Mouse (Mus musculus) MEL (cell line): ENCODE measurements around the gene Rcor2. TPM values are rescaled to one million over a fixed set of nuclear protein-coding genes. Genes with fewer than 3 reads are reported as not detected.

Experiments
- DNase-seq: peaks from one replicate; pipeline ENCODE4 v3.0.0; 2011; ENCODE audit warnings: low read depth, low spot score
- H3K27ac ChIP-seq: 2 replicates; pipeline ENCODE4 v1.5.1; 2012; ENCODE audit warnings: low read depth, mild to moderate bottlenecking, control low read depth, low read length, moderate library complexity; ENCODE audit not compliant: control insufficient read depth
- H3K27me3 ChIP-seq, 2 experiments: fragments of 150-350 bp in 1 of 2; sonication (generic) in 1 of 2; 2 replicates each; pipeline ENCODE4 v1.6.1; 2012; ENCODE audit warnings: low read length in 2 of 2, mild to moderate bottlenecking in 2 of 2, improper control_type of control experiment in 1 of 2, moderate library complexity in 1 of 2; ENCODE audit not compliant: insufficient read depth in 2 of 2, control insufficient read depth in 1 of 2
- H3K36me3 ChIP-seq, 2 experiments: 2 replicates each; pipeline ENCODE4 v1.6.1; 2012 to 2014; ENCODE audit warnings: low read length in 2 of 2, improper control_type of control experiment in 1 of 2, inconsistent platforms in 1 of 2, mild to moderate bottlenecking in 1 of 2; ENCODE audit not compliant: insufficient read depth in 2 of 2, control insufficient read depth in 1 of 2
- H3K4me1 ChIP-seq, 2 experiments: fragments of 150-350 bp in 1 of 2; sonication (generic) in 1 of 2; 2 replicates each; pipeline ENCODE4 v1.6.1; 2012; ENCODE audit warnings: low read length in 2 of 2, improper control_type of control experiment in 1 of 2, mild to moderate bottlenecking in 1 of 2; ENCODE audit not compliant: insufficient read depth in 2 of 2, control insufficient read depth in 1 of 2
- H3K4me3 ChIP-seq, 2 experiments: fragments of 150-350 bp in 1 of 2; sonication (generic) in 1 of 2; 2 replicates each; pipeline ENCODE4 v1.5.1; 2012; ENCODE audit warnings: low read depth in 2 of 2, low read length in 2 of 2, mild to moderate bottlenecking in 2 of 2, moderate library complexity in 2 of 2, control low read depth in 1 of 2, improper control_type of control experiment in 1 of 2; ENCODE audit not compliant: control insufficient read depth in 1 of 2, insufficient read depth in 1 of 2
- H3K79me2 ChIP-seq: 2 replicates; pipeline ENCODE4 v1.6.1; 2012; ENCODE audit warnings: mild to moderate bottlenecking, low read length, moderate library complexity; ENCODE audit not compliant: control insufficient read depth, poor library complexity, insufficient read depth
- H3K9ac ChIP-seq: 2 replicates; pipeline ENCODE4 v1.6.1; 2012; ENCODE audit warnings: low read depth, mild to moderate bottlenecking, control low read depth, low read length, moderate library complexity; ENCODE audit not compliant: control insufficient read depth, poor library complexity, severe bottlenecking
- H3K9me3 ChIP-seq: fragments of 150-350 bp; sonication (generic); replicated peaks from 2 replicates; pipeline ENCODE4 v1.6.1; 2012; ENCODE audit warnings: mild to moderate bottlenecking, low read length, improper control_type of control experiment, moderate library complexity; ENCODE audit not compliant: insufficient read depth
- BHLHE40 ChIP-seq: IDR thresholded peaks from 2 replicates; pipeline ENCODE4 v1.6.1; 2012; ENCODE audit warnings: low read depth, mild to moderate bottlenecking, inconsistent platforms, low read length, improper control_type of control experiment, borderline replicate concordance
- CHD1 ChIP-seq: IDR thresholded peaks from 2 replicates; pipeline ENCODE4 v1.6.1; 2012; ENCODE audit warnings: low read depth, mild to moderate bottlenecking, inconsistent platforms, low read length, improper control_type of control experiment
- CHD2 ChIP-seq: IDR thresholded peaks from 2 replicates; pipeline ENCODE4 v1.6.1; 2011; ENCODE audit warnings: low read length, improper control_type of control experiment
- CTCF ChIP-seq, 3 experiments: IDR thresholded peaks in 2 of 3; conservative IDR thresholded peaks in 1 of 3; 2 replicates each; pipeline ENCODE4 v1.5.1; 2011 to 2012; ENCODE audit warnings: low read length in 3 of 3, low read depth in 2 of 3, mild to moderate bottlenecking in 2 of 3, improper control_type of control experiment in 1 of 3, inconsistent platforms in 1 of 3, mixed read lengths in 1 of 3, moderate library complexity in 1 of 3; ENCODE audit not compliant: control insufficient read depth in 1 of 3, insufficient read depth in 1 of 3, poor library complexity in 1 of 3, severe bottlenecking in 1 of 3
- E2F4 ChIP-seq: IDR thresholded peaks from 2 replicates; pipeline ENCODE4 v1.6.1; 2011; ENCODE audit warnings: low read depth, low read length, improper control_type of control experiment, borderline replicate concordance
- ELF1 ChIP-seq: IDR thresholded peaks from 2 replicates; pipeline ENCODE4 v1.6.1; 2014; ENCODE audit warnings: low read depth, mild to moderate bottlenecking, inconsistent platforms, low read length, improper control_type of control experiment, moderate library complexity
- EP300 ChIP-seq, 2 experiments: IDR thresholded peaks; 2 replicates each; pipeline ENCODE4 v1.6.1; 2011; ENCODE audit warnings: improper control_type of control experiment in 2 of 2, low read length in 2 of 2, low read depth in 1 of 2, mild to moderate bottlenecking in 1 of 2
- ETS1 ChIP-seq: IDR thresholded peaks from 2 replicates; pipeline ENCODE4 v1.6.1; 2012; ENCODE audit warnings: low read depth, mild to moderate bottlenecking, inconsistent platforms, low read length, improper control_type of control experiment, moderate library complexity
- GABPA ChIP-seq: IDR thresholded peaks from 2 replicates; pipeline ENCODE4 v1.6.1; 2012; ENCODE audit warnings: low read depth, mild to moderate bottlenecking, inconsistent platforms, low read length, improper control_type of control experiment, moderate library complexity
- JUND ChIP-seq: IDR thresholded peaks from 2 replicates; pipeline ENCODE4 v1.6.1; 2011; ENCODE audit warnings: low read depth, mild to moderate bottlenecking, improper control_type of control experiment, low read length
- KAT2A ChIP-seq: conservative IDR thresholded peaks from 2 replicates; pipeline ENCODE4 v1.6.1; 2012; ENCODE audit warnings: low read depth, low read length, improper control_type of control experiment, inconsistent platforms
- MAFK ChIP-seq: IDR thresholded peaks from 2 replicates; pipeline ENCODE4 v1.6.1; 2011; ENCODE audit warnings: low read depth, mild to moderate bottlenecking, low read length, improper control_type of control experiment, borderline replicate concordance
- MAX ChIP-seq: IDR thresholded peaks from 2 replicates; pipeline ENCODE4 v1.6.1; 2011; ENCODE audit warnings: low read length, improper control_type of control experiment
- MEF2A ChIP-seq: IDR thresholded peaks from 2 replicates; pipeline ENCODE4 v1.6.1; 2014; ENCODE audit warnings: low read depth, mild to moderate bottlenecking, inconsistent platforms, low read length, improper control_type of control experiment; ENCODE audit not compliant: poor library complexity, insufficient replicate concordance, severe bottlenecking; ENCODE audit errors: extremely low read depth
- MXI1 ChIP-seq: IDR thresholded peaks from 2 replicates; pipeline ENCODE4 v1.6.1; 2011; ENCODE audit warnings: mild to moderate bottlenecking, low read depth, low read length, improper control_type of control experiment
- MYB ChIP-seq: IDR thresholded peaks from 2 replicates; pipeline ENCODE4 v1.6.1; 2011; ENCODE audit warnings: mild to moderate bottlenecking, low read depth, low read length, improper control_type of control experiment
- MYC ChIP-seq: IDR thresholded peaks from 2 replicates; pipeline ENCODE4 v1.6.1; 2011; ENCODE audit warnings: low read depth, mild to moderate bottlenecking, low read length, improper control_type of control experiment, moderate library complexity
- NELFE ChIP-seq: IDR thresholded peaks from 2 replicates; pipeline ENCODE4 v1.6.1; 2011; ENCODE audit warnings: low read depth, low read length, improper control_type of control experiment
- NRF1 ChIP-seq: IDR thresholded peaks from 2 replicates; pipeline ENCODE4 v1.6.1; 2014; ENCODE audit warnings: low read depth, mild to moderate bottlenecking, inconsistent platforms, low read length, improper control_type of control experiment, moderate library complexity; ENCODE audit not compliant: poor library complexity, insufficient read depth, severe bottlenecking
- POLR2A ChIP-seq, 2 experiments: IDR thresholded peaks; 2 replicates each; pipeline ENCODE4 v1.6.1; 2011 to 2012; ENCODE audit warnings: low read length in 2 of 2, mild to moderate bottlenecking in 2 of 2, control low read depth in 1 of 2, improper control_type of control experiment in 1 of 2, low read depth in 1 of 2, moderate library complexity in 1 of 2; ENCODE audit not compliant: control insufficient read depth in 1 of 2, insufficient read depth in 1 of 2, poor library complexity in 1 of 2
- POLR2AphosphoS2 ChIP-seq: IDR thresholded peaks from 2 replicates; pipeline ENCODE4 v1.6.1; 2011; ENCODE audit warnings: low read length, improper control_type of control experiment
- POLR2AphosphoS5 ChIP-seq: IDR thresholded peaks from 2 replicates; pipeline ENCODE4 v1.6.1; 2012; ENCODE audit warnings: low read depth, borderline replicate concordance, mild to moderate bottlenecking, inconsistent platforms, low read length, moderate library complexity, mixed read lengths
- RAD21 ChIP-seq: IDR thresholded peaks from 2 replicates; pipeline ENCODE4 v1.6.1; 2011; ENCODE audit warnings: mild to moderate bottlenecking, low read depth, low read length, improper control_type of control experiment
- RCOR1 ChIP-seq: IDR thresholded peaks from 2 replicates; pipeline ENCODE4 v1.6.1; 2012; ENCODE audit warnings: low read depth, mild to moderate bottlenecking, inconsistent platforms, low read length, improper control_type of control experiment
- SIN3A ChIP-seq: IDR thresholded peaks from 2 replicates; pipeline ENCODE4 v1.6.1; 2012; ENCODE audit warnings: low read length, improper control_type of control experiment, inconsistent platforms
- SMC3 ChIP-seq: IDR thresholded peaks from 2 replicates; pipeline ENCODE4 v1.6.1; 2011; ENCODE audit warnings: low read depth, low read length, improper control_type of control experiment
- TAL1 ChIP-seq: IDR thresholded peaks from 2 replicates; pipeline ENCODE4 v1.6.1; 2012; ENCODE audit warnings: mild to moderate bottlenecking, inconsistent platforms, low read length, moderate library complexity, mixed read lengths
- TBP ChIP-seq: IDR thresholded peaks from 2 replicates; pipeline ENCODE4 v1.8.0; 2011; ENCODE audit warnings: low read depth, low read length, improper control_type of control experiment
- TCF12 ChIP-seq: IDR thresholded peaks from 2 replicates; pipeline ENCODE4 v1.6.1; 2014; ENCODE audit warnings: low read depth, mild to moderate bottlenecking, inconsistent platforms, low read length, improper control_type of control experiment, moderate library complexity
- UBTF ChIP-seq: IDR thresholded peaks from 2 replicates; pipeline ENCODE4 v1.6.1; 2012; ENCODE audit warnings: low read depth, mild to moderate bottlenecking, inconsistent platforms, low read length, improper control_type of control experiment, moderate library complexity, borderline replicate concordance; ENCODE audit not compliant: insufficient read depth
- USF2 ChIP-seq, 2 experiments: IDR thresholded peaks; 2 replicates each; pipeline ENCODE4 v1.6.1; 2011 to 2012; ENCODE audit warnings: improper control_type of control experiment in 2 of 2, low read length in 2 of 2, borderline replicate concordance in 1 of 2, inconsistent platforms in 1 of 2, low read depth in 1 of 2, mild to moderate bottlenecking in 1 of 2; ENCODE audit not compliant: insufficient read depth in 1 of 2
- ZC3H11A ChIP-seq: IDR thresholded peaks from 2 replicates; pipeline ENCODE4 v1.6.1; 2012; ENCODE audit warnings: low read depth, mild to moderate bottlenecking, inconsistent platforms, low read length, improper control_type of control experiment
- ZKSCAN1 ChIP-seq: IDR thresholded peaks from 2 replicates; pipeline ENCODE4 v1.6.1; 2012; ENCODE audit warnings: low read depth, mild to moderate bottlenecking, inconsistent platforms, low read length, improper control_type of control experiment, moderate library complexity
- ZMIZ1 ChIP-seq: IDR thresholded peaks from 2 replicates; pipeline ENCODE4 v1.6.1; 2012; ENCODE audit warnings: low read depth, mild to moderate bottlenecking, inconsistent platforms, low read length, improper control_type of control experiment, moderate library complexity
- ZNF384 ChIP-seq: IDR thresholded peaks from 2 replicates; pipeline ENCODE4 v1.6.1; 2012; ENCODE audit warnings: low read depth, mild to moderate bottlenecking, inconsistent platforms, low read length, improper control_type of control experiment
- polyA plus RNA-seq, 2 experiments: library from polyadenylated mRNA; stranded (reverse) in 1 of 2; unstranded in 1 of 2; fragments of >175 nt in 1 of 2; fragments of >200 nt in 1 of 2; gene quantifications; 2 replicates each; pipeline versions ENCODE4 v1.2.1 to v1.2.4; 2012; ENCODE audit warnings: low replicate concordance in 2 of 2, low read depth in 1 of 2; ENCODE audit not compliant: insufficient read length in 2 of 2, insufficient read depth in 1 of 2, missing spikeins in 1 of 2
- total RNA-seq: library from RNA; depleted of rRNA; stranded (reverse); fragments of 300-350 nt; gene quantifications from 2 replicates; pipeline ENCODE4 v1.2.3, GENCODE M21; 2012; rRNA removed

Rcor2 gene
- 31.4 and 33.7 TPM in 2 replicates for total RNA-seq
- 10 to 100 TPM in 1 of 2 experiments, not detected in 1; 60.2 TPM for polyA plus RNA-seq

GRCm38 (mm10) chr19:7267091-7267741, at the start of gene Rcor2:
Gene Rcor2, plus strand, starts transcription at chr19:7267325.
- peak; percentile 73 for DNase-seq
- Histone ChIP-seq H3K4me1 (peaks cover 0 to 29% of the 10 kb centered on the region in 2 experiments; a peak in 3 of 4 replicates), H3K79me2 (peaks cover 5% of the 10 kb centered on the region), H3K27ac (peak within 1 kb of the TSS; percentile 44), H3K4me3 (peak within 1 kb of the TSS; percentile 80 to 92), H3K36me3 (peaks cover 0 to 4% of the 10 kb centered on the region in 2 experiments; a peak in 1 of 4 replicates), H3K9me3 (no peaks in the 10 kb centered on the region), H3K9ac (peak within 1 kb of the TSS; percentile 83), H3K27me3 (no peaks in the 10 kb centered on the region)
- no peak for TF ChIP-seq JUND
- no peak for TF ChIP-seq ETS1
- TF ChIP-seq SMC3, result no peak
- TF ChIP-seq RAD21, result no peak
- TF ChIP-seq CTCF (IDR thresholded peaks at IDR 0.05 in 2 of 3, conservative IDR thresholded peaks at IDR 0.05 in 1 of 3; ENCODE audit: control insufficient read depth in 1 of 3, insufficient read depth in 1 of 3, low read depth in 2 of 3, low read length in 3 of 3, poor library complexity in 1 of 3, severe bottlenecking in 1 of 3), result no peak
- peak; percentile 70; the same call in 1 of the 2 replicates for TF ChIP-seq MAX
- no peak for TF ChIP-seq MAFK
- no peak; the same call in 1 of the 2 replicates for TF ChIP-seq NELFE
- no peak for TF ChIP-seq EP300 (IDR thresholded peaks at IDR 0.05; ENCODE audit: low read depth in 1 of 2, low read length in 2 of 2)
- no peak for TF ChIP-seq ELF1
- no peak for TF ChIP-seq ZKSCAN1
- no peak for TF ChIP-seq POLR2AphosphoS5
- TF ChIP-seq CHD1, result no peak
- peak; percentile 31; the same call in 1 of the 2 replicates for TF ChIP-seq SIN3A
- TF ChIP-seq RCOR1, result no peak
- 0 out of 2 replicates have a peak, but pooled peaks have one; percentile 13 for TF ChIP-seq TCF12
- no peak for TF ChIP-seq USF2 (IDR thresholded peaks at IDR 0.05; ENCODE audit: borderline replicate concordance in 1 of 2, insufficient read depth in 1 of 2, low read depth in 1 of 2, low read length in 2 of 2)
- no peak for TF ChIP-seq CHD2
- no peak for TF ChIP-seq UBTF
- no peak for TF ChIP-seq KAT2A
- no peak for TF ChIP-seq POLR2AphosphoS2
- TF ChIP-seq POLR2A (IDR thresholded peaks at IDR 0.05; ENCODE audit: control insufficient read depth in 1 of 2, insufficient read depth in 1 of 2, low read depth in 1 of 2, low read length in 2 of 2, poor library complexity in 1 of 2), result no peak
- no peak for TF ChIP-seq ZMIZ1
- 0 out of 2 replicates have a peak, but pooled peaks have one; percentile 25 for TF ChIP-seq MYC
- TF ChIP-seq MYB, result no peak
- no peak for TF ChIP-seq GABPA
- peak; percentile 89 for TF ChIP-seq BHLHE40
- no peak; the same call in 1 of the 2 replicates for TF ChIP-seq NRF1
- peak; percentile 77; the same call in 1 of the 2 replicates for TF ChIP-seq MXI1
- TF ChIP-seq MEF2A, result 0 out of 2 replicates have a peak, but pooled peaks have one; percentile 20
- TF ChIP-seq TBP, result 0 out of 2 replicates have a peak, but pooled peaks have one; percentile 12
- TF ChIP-seq TAL1, result no peak
- TF ChIP-seq E2F4, result no peak
- TF ChIP-seq ZNF384, result no peak
- no peak for TF ChIP-seq ZC3H11A
